Mouse (Mus musculus): ENCODE measurements around the gene Slu7. TPM values are rescaled to one million over a fixed set of nuclear protein-coding genes. Genes with fewer than 3 reads are reported as not detected.

Gene Slu7
- polyA plus RNA-seq, 1 experiment from 2014 or later: 60.8 TPM

- Histone ChIP-seq H3K36me3 (ENCODE audit: control insufficient read depth, insufficient read depth, low read length) (no peaks in the 10 kb centered on the region), H3K4me3 (ENCODE audit: low read depth, low read length) (no peak overlapping the region), H3K27ac (ENCODE audit: low read depth, low read length) (no peak overlapping the region), H3K4me1 (replicated peaks; ENCODE audit: control insufficient read depth, insufficient read depth, low read length) (peaks cover 4% of the 10 kb centered on the region; the same call in 1 of the 2 replicates), H3K9me3 (ENCODE audit: control insufficient read depth, low read length) (no peaks in the 10 kb centered on the region), H3K27me3 (ENCODE audit: control insufficient read depth, insufficient read depth, low read length) (no peaks in the 10 kb centered on the region), H3K9ac (ENCODE audit: low read length) (no peak overlapping the region), H3K4me2 (ENCODE audit: low read depth, low read length, severe bottlenecking) (no peak overlapping the region)
- DNase-seq (ENCODE audit: low spot score): no peak
- 74% methylated on average over 6 of the region's 6 CpGs for WGBS
- no peak for ATAC-seq (replicated peaks; ENCODE audit: low FRiP score)
These were observed 37.6 kb downstream of the Slu7 start for GRCm38 (mm10) chr11:43470881-43471820.

GRCm38 (mm10) chr11:43473115-43473514 is 39.6 kb downstream of the Slu7 start:
- Histone ChIP-seq H3K4me1 (replicated peaks; ENCODE audit: control insufficient read depth, insufficient read depth, low read length) (peaks cover 4% of the 10 kb centered on the region; the same call in 1 of the 2 replicates), H3K36me3 (ENCODE audit: control insufficient read depth, insufficient read depth, low read length) (no peaks in the 10 kb centered on the region), H3K9ac (ENCODE audit: low read length) (no peak overlapping the region), H3K27ac (ENCODE audit: low read depth, low read length) (no peak overlapping the region), H3K9me3 (ENCODE audit: control insufficient read depth, low read length) (no peaks in the 10 kb centered on the region), H3K27me3 (ENCODE audit: control insufficient read depth, insufficient read depth, low read length) (no peaks in the 10 kb centered on the region), H3K4me3 (ENCODE audit: low read depth, low read length) (no peak overlapping the region), H3K4me2 (ENCODE audit: low read depth, low read length, severe bottlenecking) (no peak overlapping the region)
- 83% methylated on average over 1 of the region's 1 CpGs for WGBS
- DNase-seq (ENCODE audit: low spot score) (no peak), ATAC-seq (replicated peaks; ENCODE audit: low FRiP score) (no peak)

GRCm38 (mm10) chr11:43473635-43474224 is 40.2 kb downstream of the Slu7 start:
- ATAC-seq (replicated peaks; ENCODE audit: low FRiP score) (peak; percentile 18; the same call in 1 of the 2 replicates), DNase-seq (ENCODE audit: low spot score) (no peak)
- Histone ChIP-seq H3K27me3 (ENCODE audit: control insufficient read depth, insufficient read depth, low read length) (no peaks in the 10 kb centered on the region), H3K4me2 (ENCODE audit: low read depth, low read length, severe bottlenecking) (peak overlapping the region; percentile 62; the same call in 1 of the 2 replicates), H3K4me1 (replicated peaks; ENCODE audit: control insufficient read depth, insufficient read depth, low read length) (peaks cover 4% of the 10 kb centered on the region; the same call in 1 of the 2 replicates), H3K9ac (ENCODE audit: low read length) (peak overlapping the region; percentile 45; the same call in 1 of the 2 replicates), H3K27ac (ENCODE audit: low read depth, low read length) (no peak overlapping the region), H3K36me3 (ENCODE audit: control insufficient read depth, insufficient read depth, low read length) (no peaks in the 10 kb centered on the region), H3K9me3 (ENCODE audit: control insufficient read depth, low read length) (no peaks in the 10 kb centered on the region), H3K4me3 (ENCODE audit: low read depth, low read length) (peak overlapping the region; percentile 20)
- 57% methylated on average over 15 of the region's 15 CpGs for WGBS

GRCm38 (mm10) chr11:43474225-43474774 is 40.8 kb downstream of the Slu7 start, which contains the start of gene C1qtnf2:
C1qtnf2 (plus strand) TSS chr11:43474276.
- ATAC-seq (replicated peaks; ENCODE audit: low FRiP score) (peak; percentile 65), DNase-seq (ENCODE audit: low spot score) (peak; percentile 70)
- peak within 1 kb of the TSS; percentile 20 for H3K4me3 ChIP-seq (ENCODE audit: low read depth, low read length)
- H3K27me3 ChIP-seq (ENCODE audit: control insufficient read depth, insufficient read depth, low read length): no peaks in the 10 kb centered on the region
- 3% methylated on average over 23 of the region's 24 CpGs for WGBS
- H3K4me2 ChIP-seq (ENCODE audit: low read depth, low read length, severe bottlenecking): peak within 1 kb of the TSS; percentile 62
- H3K27ac ChIP-seq (ENCODE audit: low read depth, low read length): no peak within 1 kb of the TSS
- H3K9me3 ChIP-seq (ENCODE audit: control insufficient read depth, low read length): no peaks in the 10 kb centered on the region
- peaks cover 4% of the 10 kb centered on the region; the same call in 1 of the 2 replicates for H3K4me1 ChIP-seq (replicated peaks; ENCODE audit: control insufficient read depth, insufficient read depth, low read length)
- no peaks in the 10 kb centered on the region for H3K36me3 ChIP-seq (ENCODE audit: control insufficient read depth, insufficient read depth, low read length)
- peak within 1 kb of the TSS; percentile 45 for H3K9ac ChIP-seq (ENCODE audit: low read length)

GRCm38 (mm10) chr11:43479376-43479775 is 45.8 kb downstream of the Slu7 start:
- Histone ChIP-seq H3K4me1 (replicated peaks; ENCODE audit: control insufficient read depth, insufficient read depth, low read length) (no peaks in the 10 kb centered on the region; the same call in 1 of the 2 replicates), H3K27me3 (ENCODE audit: control insufficient read depth, insufficient read depth, low read length) (no peaks in the 10 kb centered on the region), H3K4me2 (ENCODE audit: low read depth, low read length, severe bottlenecking) (no peak overlapping the region), H3K27ac (ENCODE audit: low read depth, low read length) (no peak overlapping the region), H3K4me3 (ENCODE audit: low read depth, low read length) (no peak overlapping the region), H3K9me3 (ENCODE audit: control insufficient read depth, low read length) (no peaks in the 10 kb centered on the region), H3K36me3 (ENCODE audit: control insufficient read depth, insufficient read depth, low read length) (no peaks in the 10 kb centered on the region), H3K9ac (ENCODE audit: low read length) (no peak overlapping the region)
- DNase-seq (ENCODE audit: low spot score) (peak; percentile 22), ATAC-seq (replicated peaks; ENCODE audit: low FRiP score) (no peak)
- WGBS: 86% methylated on average over 3 of the region's 3 CpGs

- ATAC-seq (replicated peaks; ENCODE audit: low FRiP score) (no peak), DNase-seq (ENCODE audit: low spot score) (peak; percentile 17)
- 59% methylated on average over 5 of the region's 5 CpGs for WGBS
- Histone ChIP-seq H3K27ac (ENCODE audit: low read depth, low read length) (no peak overlapping the region), H3K4me1 (replicated peaks; ENCODE audit: control insufficient read depth, insufficient read depth, low read length) (no peaks in the 10 kb centered on the region), H3K36me3 (ENCODE audit: control insufficient read depth, insufficient read depth, low read length) (no peaks in the 10 kb centered on the region), H3K4me3 (ENCODE audit: low read depth, low read length) (no peak overlapping the region), H3K9me3 (ENCODE audit: control insufficient read depth, low read length) (no peaks in the 10 kb centered on the region), H3K9ac (ENCODE audit: low read length) (no peak overlapping the region), H3K27me3 (ENCODE audit: control insufficient read depth, insufficient read depth, low read length) (no peaks in the 10 kb centered on the region), H3K4me2 (ENCODE audit: low read depth, low read length, severe bottlenecking) (no peak overlapping the region)
These were observed 47.0 kb downstream of the Slu7 start for GRCm38 (mm10) chr11:43480561-43480960.

GRCm38 (mm10) chr11:43481672-43482522 is 48.4 kb downstream of the Slu7 start:
- DNase-seq (ENCODE audit: low spot score) (no peak), ATAC-seq (replicated peaks; ENCODE audit: low FRiP score) (no peak)
- no peak overlapping the region for H3K4me3 ChIP-seq (ENCODE audit: low read depth, low read length)
- H3K27me3 ChIP-seq (ENCODE audit: control insufficient read depth, insufficient read depth, low read length): no peaks in the 10 kb centered on the region
- no peak overlapping the region for H3K9ac ChIP-seq (ENCODE audit: low read length)
- no peak overlapping the region for H3K27ac ChIP-seq (ENCODE audit: low read depth, low read length)
- H3K36me3 ChIP-seq (ENCODE audit: control insufficient read depth, insufficient read depth, low read length): no peaks in the 10 kb centered on the region
- H3K4me1 ChIP-seq (replicated peaks; ENCODE audit: control insufficient read depth, insufficient read depth, low read length): no peaks in the 10 kb centered on the region
- no peaks in the 10 kb centered on the region for H3K9me3 ChIP-seq (ENCODE audit: control insufficient read depth, low read length)
- no peak overlapping the region for H3K4me2 ChIP-seq (ENCODE audit: low read depth, low read length, severe bottlenecking)
- WGBS: 69% methylated on average over 3 of the region's 3 CpGs
